Mouse (Mus musculus): Measurements from ENCODE around the gene Sorcs2.

DNA sequence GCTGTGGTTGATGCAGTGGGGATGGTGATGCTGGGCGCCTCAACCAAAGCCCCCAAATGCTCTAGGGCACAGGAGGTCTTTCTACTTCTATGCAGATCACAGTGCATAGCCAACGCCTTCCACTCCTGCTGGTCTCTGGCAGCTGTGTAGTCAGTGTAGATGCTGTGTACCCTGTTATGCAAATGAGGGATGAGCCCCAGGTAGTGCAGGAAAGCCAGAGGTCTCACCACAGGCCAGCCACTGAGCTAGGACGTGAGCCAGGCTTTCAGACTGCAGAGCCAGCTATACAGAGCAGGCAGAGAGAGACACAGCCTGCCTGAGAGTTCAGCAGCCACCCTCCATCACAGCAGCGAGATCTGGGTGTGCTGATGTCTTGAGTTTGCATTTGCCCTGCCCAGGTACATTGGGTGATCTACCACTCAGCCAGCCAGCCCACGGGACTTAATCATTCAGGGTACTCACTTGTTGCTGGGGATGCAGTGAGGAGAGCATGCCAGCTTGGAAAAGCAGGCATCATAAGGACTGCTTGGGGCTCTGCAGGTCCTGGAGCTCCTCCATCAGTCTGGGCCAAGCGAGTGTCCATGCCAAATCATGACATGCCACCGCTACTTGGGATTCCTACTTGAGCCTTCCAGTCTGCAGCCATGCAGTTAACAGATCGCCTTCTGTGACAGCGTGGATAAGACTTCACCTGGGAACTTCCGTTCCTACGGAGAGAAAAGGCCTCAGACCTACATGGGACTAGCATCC lies 407.8 kb downstream of the Sorcs2 start:
- TF ChIP-seq EP300 (optimal IDR thresholded peaks at IDR 0.05) (no peak), CTCF (IDR thresholded peaks at IDR 0.05; ENCODE audit: low read depth) (no peak)

All from stomach, postnatal 0 days (tissue).